Mouse (Mus musculus): ENCODE measurements around the gene Lmf1.
A peak's percentile ranks its signal among the peaks of the same experiment; 100 is the strongest.

Gene Lmf1

DNA sequence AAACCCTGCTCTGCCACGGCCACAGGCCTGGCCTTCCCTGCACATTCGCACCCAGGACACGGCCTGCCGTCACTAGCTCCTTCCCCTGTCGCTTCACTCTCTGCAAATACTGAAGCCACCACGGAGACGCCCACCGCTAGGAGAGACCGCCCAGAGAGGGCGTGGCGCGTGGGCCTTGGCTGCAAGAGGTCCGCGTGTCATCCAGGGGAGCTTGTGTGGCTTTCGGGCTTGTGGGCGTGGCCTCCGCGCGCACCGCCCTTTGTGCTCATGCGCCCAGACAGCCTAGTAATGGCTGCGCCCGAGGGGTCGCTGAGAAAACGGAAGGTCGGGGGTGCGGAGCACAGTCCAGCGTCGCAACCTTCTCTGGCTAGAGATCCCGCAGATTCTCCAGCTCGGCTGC lies at the start of gene Lmf1:
Gene Lmf1, plus strand, starts transcription at position 166 of the 400 bp plus-strand sequence.
- peak; percentile 92 for DNase-seq (ENCODE audit: low read depth, low spot score)

DNA sequence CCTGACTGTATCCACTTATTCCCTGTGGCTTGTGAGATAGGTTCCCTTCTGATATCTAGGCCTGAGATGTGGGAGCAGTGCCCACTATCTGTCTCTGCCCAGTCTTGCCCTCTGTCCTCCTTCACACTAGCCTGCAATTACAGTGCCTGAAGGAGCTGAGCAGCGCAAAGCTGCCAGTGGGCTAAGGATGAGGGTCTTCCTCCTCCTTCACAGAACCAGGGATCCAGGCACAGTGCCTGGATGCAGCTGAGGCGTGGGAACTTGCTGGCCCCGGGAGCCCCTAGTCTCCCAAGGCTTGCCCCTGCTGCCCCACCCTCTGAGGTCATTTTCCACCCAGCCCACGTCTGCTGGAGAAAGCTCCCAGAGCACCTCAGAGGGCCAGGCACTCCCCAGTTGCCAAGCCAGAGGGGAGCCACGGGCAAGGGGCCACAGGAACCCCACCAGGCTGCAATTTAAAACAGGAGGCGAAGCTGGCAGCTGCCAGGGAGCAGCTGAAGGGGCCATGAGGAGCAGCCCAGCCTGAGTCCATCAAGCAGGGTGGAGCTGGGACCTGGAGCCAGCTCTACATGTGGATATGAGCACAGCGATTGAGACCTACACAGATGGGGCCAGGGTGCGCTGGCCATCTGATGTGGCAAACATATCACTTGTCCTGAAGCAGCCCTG lies 48.4 kb upstream of the Lmf1 start:
- no peak for DNase-seq (ENCODE audit: low read depth, low spot score)

DNA sequence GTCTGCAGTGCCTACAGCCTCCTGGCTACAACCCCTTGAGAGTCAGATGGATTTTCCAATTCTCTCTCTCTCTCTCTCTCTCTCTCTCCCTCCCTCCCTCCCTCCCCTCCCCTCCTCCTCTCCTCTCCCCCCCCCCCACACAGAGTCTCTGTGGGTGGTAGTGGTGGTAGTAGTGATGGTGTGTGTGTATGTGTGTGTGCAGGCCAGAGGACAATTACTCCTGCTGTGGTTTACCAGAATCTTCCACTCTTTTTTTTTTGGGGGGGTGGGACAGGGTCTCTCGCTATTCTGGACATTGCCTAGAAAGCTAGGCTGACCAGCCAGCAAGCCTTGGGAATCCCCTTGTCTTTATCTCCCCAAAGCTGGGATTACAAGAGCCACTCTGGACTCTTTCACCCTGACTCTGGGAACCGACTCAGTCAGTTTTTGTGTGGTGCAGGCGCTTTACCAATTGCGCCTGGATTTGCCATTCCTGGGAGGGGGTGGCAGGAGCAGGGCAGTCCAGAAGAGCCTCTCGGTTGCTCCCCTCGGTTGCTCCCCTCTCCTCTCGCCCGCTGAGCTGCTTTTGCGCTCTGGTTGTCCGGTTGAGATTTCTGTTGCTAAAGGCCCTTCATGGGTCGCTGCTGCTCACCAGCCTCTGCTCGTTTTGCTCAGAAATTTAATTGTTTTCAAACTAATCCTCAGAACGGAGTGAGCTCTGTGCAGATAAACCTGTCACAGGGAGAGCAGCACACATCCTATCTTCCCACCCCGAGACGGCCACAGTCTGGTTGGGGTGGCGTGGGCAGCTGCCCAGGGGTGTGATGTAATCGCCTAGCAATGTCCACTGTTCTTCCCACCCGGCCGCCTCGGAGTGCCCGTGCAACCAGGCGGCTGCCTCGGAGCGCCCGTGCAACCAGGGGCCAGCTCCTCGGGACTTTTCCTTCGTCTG lies 39.7 kb upstream of the Lmf1 start:
- DNase-seq (ENCODE audit: low read depth, low spot score) = no peak

DNA sequence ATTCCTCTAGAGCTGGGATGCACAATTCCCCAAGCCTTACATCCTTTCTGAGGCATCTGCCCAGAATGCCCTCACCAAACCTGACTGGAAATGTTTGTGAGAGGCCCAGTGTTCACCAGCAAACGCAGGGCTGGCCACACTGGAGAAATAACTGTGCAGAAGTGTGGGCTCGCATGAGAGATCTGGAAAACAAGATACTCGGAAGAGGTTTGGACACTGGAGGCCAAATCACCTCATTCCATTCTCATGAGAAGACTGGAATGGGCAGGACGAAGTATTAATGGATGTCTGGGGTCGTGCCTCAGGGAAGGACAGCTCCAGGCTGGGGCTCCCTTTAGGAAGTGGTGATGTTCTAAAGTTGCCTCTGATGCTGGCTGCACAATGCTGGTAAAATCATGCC lies 38.2 kb upstream of the Lmf1 start:
- DNase-seq (ENCODE audit: low read depth, low spot score) = no peak

DNA sequence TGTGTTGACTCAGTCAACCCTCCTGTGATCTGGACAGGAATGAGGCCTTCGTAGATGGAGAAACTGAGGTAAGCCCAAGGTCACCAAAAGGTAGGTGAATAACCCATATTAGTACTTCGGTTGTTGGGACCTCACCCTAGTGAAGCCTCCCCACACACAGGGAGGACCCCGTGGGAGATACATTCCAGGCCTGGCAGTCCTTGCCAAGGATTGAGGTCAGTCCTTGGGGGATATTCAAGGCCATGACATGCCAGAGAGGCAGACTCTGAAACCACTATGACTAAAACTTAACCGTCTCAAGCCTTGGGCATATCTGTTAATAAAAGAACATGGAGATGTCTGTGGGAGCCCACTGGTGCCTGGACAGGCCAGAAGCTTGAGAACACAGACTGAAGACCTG lies 37.1 kb upstream of the Lmf1 start:
- no peak for DNase-seq (ENCODE audit: low read depth, low spot score)

DNA sequence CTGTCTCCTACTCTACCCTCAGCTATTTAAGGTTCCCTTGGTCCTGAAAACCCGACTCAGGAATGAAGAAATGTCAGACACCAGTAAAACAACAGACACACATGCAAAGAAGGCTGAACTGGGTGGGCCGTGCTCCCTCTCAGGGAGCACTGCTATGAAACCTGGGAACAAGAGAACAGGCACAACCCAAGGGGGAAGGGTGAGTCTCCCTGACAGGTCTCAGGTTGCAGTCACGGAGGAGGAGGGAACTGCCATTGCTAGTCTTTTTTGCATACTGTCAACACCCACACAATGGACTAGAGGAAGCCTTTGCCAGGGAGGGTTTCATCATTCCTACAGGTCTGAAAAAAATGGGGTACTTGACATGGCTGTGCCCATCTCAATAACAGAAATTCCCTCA lies 31.9 kb upstream of the Lmf1 start:
- DNase-seq (ENCODE audit: low read depth, low spot score) = no peak

DNA sequence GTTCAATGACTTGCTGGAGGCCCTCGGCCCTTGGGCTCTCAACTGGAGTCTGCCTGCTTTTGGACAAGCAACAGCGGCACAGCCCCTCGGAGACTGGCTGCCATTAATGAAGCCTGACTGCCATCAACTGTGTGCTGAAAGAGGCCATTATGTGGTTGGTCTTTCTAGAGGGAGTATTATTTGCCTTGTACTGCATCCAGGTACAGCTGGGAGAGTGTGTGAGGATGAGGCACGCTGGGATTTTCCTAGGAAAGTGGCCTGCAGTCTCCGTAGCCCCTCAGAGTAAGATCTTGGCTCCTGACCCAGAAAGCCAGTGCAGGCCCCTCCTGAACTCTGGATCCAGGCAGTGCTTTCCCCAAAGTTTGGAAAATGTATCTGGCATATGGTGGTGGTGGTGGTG lies 28.9 kb upstream of the Lmf1 start:
- no peak for DNase-seq (ENCODE audit: low read depth, low spot score)

DNA sequence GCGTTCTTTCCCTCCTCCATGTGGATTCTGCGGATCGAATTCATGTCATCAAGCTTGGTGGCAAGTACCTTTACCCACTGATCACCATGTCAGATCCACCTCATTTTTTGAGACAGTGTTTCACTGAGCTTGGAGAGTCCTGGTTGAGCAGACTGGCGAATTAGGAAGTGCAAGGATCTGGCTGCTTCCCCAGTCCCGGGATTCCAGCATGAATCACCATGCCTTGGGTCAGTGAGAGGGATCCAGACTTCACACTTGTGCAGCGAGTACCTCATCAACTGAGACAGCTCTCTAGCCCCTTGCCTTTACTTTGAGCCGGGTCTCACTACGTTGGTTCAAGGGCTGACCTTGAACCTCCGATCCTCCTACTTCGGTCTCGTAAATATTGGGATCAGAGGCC lies 27.6 kb upstream of the Lmf1 start:
- no peak for DNase-seq (ENCODE audit: low read depth, low spot score)

DNA sequence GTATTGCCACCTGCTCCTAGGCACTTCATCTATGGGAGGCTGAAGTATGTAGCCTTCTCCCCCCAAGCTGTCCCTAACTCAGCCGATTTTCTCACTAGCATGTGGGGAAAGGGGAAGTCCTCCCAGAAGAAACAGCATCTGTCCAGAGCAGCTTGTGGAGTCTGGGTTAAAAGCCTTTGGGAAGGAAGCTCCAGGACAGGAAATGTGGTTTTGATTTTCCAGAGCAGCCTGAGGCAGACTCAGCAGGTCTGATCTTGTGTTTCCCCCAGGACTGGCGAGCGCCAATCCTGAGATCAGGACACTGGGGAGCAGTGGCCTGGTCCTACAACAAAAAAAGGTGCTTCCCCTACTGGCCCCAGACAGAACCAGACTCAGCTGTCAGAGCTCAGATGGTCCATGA lies 23.7 kb upstream of the Lmf1 start:
- no peak for DNase-seq (ENCODE audit: low read depth, low spot score)

DNA sequence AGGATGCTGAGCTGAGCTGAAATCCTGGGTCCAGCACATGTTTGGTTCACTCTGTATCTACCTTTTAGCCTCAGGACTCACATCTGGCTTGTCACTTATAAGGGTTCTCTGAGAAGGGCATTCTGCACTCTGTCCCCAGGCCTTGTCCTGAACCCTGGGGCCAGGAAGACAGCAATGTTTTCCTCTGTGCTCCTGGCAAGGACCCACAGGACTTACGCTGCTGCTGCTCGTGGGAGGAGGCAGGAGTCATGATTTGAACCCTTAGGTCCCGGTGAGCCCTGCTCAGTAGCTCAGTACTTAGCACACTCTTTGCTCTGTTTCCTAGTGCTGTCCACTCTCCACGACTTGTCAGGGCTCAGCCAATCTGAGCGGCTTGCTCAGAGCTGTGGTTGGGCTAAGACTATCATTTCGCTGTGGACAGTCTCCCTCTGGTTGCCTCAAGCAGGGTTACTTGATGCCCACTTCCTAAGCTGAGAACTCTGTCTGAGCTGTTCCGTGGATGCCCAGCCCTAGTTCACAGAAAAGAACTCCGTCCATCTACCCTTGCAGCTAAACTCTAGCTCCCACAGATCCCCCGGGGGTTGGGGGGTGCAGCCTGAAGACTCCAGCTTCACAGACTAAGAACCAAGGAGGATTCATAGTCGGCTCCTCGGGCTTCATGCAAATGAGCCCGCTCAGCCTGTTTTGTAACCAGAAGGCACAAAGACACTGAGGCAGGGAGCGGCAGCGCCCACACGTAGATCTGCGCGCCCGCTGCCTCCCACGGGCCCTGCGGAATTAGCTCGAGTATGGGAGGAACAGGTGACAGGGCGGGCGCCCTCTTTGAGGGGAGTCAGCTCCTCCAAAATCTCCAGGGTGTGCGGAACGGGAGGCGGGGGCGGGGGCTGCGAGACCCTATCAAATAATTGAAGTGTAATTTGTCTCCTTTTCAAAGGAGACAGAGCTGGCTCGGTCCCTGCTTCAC lies 22.9 kb upstream of the Lmf1 start:
- DNase-seq (ENCODE audit: low read depth, low spot score) = no peak

DNA sequence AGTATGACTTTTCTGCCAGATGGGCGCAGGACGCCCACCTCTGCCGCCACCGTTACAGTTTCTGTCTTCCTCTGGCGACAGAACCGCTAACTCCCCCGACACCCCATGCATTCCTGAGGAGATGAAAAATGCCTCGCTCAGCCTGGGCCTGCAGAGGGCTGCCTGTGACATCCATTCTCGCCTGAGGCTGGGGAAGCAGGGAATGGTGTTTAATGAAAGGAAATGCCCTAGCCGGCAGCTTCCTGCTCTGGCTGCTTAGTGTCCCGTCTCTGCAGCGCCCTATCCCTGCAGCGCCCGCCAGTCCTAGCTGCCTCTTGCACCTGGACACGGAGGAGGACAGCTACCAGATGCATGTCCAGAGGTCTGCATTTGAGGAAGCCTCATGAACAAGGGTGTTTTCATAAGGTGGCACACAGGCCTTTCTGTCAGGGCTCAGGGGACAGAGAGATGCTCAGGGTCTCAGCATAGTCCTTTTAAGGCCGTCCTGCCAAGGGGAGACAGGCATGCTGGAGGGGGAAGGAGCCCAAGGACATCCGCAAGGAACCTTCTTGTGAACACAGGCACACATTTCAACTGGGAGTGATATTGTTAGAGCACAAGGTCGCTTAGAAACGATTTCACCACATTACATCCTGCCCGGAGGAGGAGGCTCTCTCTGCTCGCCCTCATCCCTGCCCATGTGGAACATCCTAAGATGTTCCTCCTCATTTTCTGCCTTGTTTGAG lies 22.1 kb upstream of the Lmf1 start:
- no peak for DNase-seq (ENCODE audit: low read depth, low spot score)

DNA sequence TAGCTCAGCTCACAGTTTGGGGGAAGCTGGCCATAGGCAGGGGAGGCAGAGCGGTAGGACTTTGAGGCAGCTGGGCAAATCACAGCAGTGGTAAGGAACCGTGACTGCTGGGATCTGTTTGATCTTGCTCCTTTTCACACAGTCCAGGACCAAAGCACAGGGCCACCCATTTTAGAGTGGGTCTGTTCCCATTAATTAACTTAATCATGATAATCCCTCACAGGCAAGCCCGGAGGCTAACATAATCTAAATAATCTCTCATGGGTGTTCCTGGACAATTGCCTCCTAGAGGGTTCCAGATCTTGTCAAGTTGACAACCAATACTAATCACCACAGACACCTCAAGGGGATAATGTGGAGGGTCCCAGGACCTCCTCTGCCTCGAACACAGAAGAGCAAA lies 19.3 kb upstream of the Lmf1 start:
- no peak for DNase-seq (ENCODE audit: low read depth, low spot score)

DNA sequence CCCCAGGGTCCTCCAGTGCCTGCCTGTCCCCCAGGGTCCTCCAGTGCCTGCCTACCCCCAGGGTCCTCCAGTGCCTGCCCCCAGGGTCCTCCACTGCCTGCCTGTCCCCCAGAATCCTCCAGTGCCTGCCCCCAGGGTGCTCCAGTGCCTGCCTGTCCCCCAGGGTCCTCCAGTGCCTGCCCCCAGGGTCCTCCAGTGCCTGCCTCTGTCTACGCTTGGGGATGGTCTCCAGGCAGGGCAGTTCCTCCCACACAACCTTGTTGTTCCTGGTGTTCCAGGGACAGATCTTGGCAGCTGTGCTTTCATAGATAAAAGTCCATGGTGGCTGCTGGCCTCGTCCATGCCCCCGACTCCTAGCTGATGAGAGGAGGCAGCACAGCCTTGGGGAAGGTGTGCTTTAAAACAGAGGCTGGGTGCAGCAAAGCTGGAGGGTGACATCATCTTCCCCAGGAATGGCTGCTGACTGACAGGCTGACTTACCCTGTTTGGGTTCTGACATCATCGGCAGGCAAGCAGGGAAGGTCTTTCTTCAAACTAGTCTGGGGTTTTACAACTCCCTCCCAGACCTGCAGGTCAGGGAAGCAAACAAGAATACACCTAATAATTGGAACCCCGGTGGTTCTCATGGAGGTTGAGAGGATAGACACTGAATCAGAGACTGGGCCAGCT lies 18.2 kb upstream of the Lmf1 start:
- no peak for DNase-seq (ENCODE audit: low read depth, low spot score)

DNA sequence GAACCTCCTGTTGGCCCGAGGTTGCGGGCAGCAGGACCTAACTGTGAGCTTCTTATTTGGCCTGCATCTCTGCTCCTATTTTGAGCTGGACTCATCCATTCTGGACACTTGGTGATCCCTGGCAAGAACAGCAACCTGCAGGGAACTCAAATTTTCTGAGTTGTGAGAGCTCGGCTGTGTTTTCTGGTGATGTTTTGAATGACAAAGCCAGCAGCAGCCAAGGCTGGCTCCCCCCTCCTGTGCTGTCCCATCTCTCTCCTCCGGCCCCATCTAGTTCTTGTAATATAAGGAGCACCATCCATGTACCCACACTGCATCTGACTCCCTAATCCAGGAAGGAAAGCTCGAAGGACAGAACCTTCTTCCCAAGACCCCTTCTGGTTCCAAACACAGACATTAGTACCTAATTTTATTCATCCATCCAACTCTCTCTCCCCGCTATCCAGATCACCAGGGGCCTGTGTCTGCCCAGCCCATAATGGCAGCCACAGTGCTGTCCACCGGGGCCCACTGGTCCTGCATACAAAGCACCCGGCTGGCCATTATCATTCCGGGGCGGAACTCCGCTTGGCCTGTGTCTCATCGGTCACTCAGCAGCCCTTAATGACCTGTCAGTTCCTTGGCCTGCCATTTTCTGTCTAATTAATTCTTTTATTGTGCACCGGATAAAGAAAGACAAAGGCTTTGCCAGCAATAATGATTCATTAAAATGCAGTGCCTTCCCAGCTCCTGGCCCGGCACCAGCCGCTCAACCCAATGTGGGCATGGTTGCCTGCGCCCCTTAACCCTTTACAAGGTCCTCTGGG lies 17.5 kb upstream of the Lmf1 start:
- no peak for DNase-seq (ENCODE audit: low read depth, low spot score)

DNA sequence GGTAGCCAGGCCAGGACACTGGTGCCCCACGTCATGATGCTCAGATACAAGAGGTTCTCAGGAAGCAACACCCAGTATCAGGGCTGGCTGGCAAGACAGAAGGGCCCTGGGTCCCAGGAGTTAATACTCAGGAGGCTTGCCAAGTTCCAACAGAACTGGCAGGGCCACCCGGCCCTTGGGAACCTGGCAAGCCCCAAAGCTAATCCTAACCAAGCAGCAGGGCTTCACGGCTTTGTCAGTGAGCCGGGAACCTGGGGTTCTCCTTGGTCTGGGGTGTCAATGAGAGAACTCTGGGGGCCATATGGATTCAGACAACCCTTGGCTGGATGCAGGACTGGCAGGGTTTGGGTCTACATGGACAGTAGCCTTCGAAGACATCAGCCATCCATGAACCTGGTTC lies 14.4 kb upstream of the Lmf1 start:
- DNase-seq (ENCODE audit: low read depth, low spot score) = no peak

DNA sequence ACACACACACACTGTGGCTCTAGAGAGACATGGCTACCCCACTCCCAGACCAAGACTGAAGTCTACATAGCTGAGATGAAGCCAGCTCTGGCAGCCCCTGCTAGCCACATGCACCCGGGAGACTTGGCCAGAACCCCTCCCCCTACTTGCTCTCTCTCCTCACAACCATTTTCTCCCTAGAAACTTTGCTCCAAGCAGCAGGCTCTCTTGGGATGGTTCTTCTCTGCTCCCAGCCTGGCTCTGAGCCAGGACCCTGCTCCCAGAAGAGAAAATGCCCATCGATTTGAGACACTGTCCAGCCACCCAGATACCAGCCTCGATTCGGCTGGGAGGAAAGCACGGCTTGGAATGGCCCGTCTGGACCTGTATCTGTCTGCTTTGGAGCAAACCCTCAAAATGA lies 13.6 kb upstream of the Lmf1 start:
- no peak for DNase-seq (ENCODE audit: low read depth, low spot score)

DNA sequence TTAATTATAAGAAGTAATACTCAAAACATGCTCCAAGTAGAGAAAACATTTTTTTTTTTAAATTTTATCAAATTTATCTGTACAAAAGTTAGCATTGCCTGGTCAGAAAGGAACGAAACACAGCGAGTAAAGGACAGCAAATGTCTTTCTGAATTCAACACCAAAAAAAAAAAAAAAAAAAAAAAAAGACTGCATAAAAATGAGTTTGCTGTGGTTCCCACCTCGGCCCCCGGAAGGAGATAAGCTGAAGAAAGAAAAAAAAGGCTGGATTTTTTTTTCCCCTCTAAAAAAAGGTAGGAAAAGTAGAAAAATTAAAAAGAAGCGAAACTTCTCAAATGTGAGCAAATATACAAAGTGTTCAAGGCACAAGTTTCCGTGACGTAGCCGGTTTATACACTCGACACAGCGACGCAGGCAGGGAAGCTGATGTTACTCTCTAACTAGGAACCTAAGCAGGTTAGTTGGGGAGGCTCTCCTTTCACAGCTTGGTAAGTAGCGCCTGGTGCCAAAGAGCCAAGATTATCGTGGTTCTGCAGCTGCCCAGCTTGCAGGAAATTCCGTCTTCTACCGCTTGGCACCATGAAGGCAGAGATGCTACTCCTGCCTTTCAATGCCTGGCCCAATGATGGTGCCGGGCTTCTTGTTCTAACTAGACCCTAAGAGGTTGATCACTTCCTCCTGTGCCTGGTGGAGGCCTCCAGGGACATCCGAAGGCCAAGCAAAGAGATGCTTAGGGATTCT lies 12.9 kb upstream of the Lmf1 start:
- no peak for DNase-seq (ENCODE audit: low read depth, low spot score)

DNA sequence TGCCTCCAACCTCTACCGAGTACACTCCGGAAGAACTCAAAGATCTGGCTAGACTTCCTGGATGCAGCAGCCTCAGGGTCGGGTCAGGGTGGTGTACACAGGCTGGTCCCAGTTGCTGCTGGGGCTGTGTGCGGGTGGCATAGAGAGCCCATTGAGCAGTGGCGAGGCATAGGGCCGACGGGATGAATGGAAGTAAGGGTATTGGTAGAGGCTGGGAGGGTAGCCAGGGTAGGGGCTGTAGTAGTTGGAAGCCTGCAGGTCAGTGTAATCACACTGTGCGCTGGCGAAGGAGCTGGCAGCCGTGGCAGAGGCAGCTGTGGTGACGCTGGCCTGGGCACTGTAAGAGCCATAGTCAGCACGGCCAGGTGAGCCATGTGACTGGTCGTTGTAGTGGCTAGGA lies 11.6 kb upstream of the Lmf1 start:
- DNase-seq (ENCODE audit: low read depth, low spot score) = no peak

DNA sequence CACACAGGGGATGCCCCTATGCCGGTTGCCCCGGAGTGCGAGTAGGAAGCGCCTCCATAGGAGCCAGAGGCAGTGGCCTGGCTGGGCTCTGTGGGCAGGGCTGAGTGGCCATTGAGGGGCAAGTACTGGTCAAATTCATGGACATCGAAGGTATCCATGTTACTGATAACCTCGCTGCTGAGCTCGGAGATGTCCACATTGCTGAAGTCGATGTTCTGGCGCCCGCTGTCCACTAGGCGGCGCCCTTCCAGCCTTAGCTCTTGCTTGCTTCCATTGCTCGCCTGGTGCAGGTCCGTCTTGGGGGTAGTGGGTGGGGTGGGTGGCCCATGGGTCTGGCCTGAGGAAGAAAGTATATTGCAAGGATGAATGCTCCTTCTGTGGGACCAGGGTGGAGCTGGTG lies 11.1 kb upstream of the Lmf1 start:
- peak; percentile 48 for DNase-seq (ENCODE audit: low read depth, low spot score)

Measured in WW6 (cell line).